In the genomic region with DNA sequence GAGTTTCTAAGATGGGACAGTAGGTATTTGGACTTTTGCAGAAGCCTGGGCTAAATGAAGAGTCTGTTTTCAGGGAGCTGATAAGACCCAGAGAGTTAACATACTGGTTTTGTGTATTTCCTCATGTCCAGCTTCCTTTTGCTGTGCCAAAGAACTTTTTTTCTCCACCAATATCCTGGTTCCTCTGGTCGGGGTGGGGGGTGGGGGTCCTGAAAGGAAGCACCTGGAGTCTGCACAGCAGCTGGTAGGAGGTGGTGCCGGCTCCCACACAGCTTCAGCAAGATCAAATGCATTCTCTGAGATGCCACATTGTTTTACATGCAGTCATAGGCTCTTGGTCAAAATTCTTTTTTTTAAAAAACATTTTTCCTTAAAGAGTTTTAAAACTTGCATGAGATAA, we compare ENCODE assay signal across 16 mouse cellular contexts.
DNase-seq lines count a peak whose midpoint lies in the region; ATAC-seq and TF ChIP-seq lines count a peak whose summit lies in the region.
"Had no signal": no experiment of that assay in that cellular context is flagged by ENCODE, and none has a peak within 500 bp of the region (broad histone marks: within the 10 kb centered on the region; RNA-seq: fewer than 3 reads in every experiment).

No protein-coding gene starts in this region.

- no peaks in the 10 kb centered on the region for H3K36me3 ChIP-seq in heart, postnatal 0 days (replicated peaks; ENCODE audit: control insufficient read depth, insufficient read depth, low read length)
- H3K36me3 ChIP-seq in midbrain, embryonic 11.5 days (ENCODE audit: control insufficient read depth, insufficient read depth, low read length), result no peaks in the 10 kb centered on the region
- no peaks in the 10 kb centered on the region for H3K36me3 ChIP-seq in midbrain, embryonic 14.5 days (ENCODE audit: control insufficient read depth, insufficient read depth, low read length)
- no peaks in the 10 kb centered on the region for H3K36me3 ChIP-seq in kidney, postnatal 0 days (ENCODE audit: insufficient read depth, low read length)
- no peaks in the 10 kb centered on the region for H3K36me3 ChIP-seq in forebrain, postnatal 0 days (ENCODE audit: insufficient read depth)
- H3K36me3 ChIP-seq: liver, embryonic 13.5 days had no signal

- no peak overlapping the region for H3K4me2 ChIP-seq in heart, postnatal 0 days (ENCODE audit: low read depth, low read length)
- H3K4me2 ChIP-seq in midbrain, embryonic 11.5 days, result no peak overlapping the region
- no peak overlapping the region for H3K4me2 ChIP-seq in midbrain, embryonic 14.5 days (ENCODE audit: low read length)
- no peak overlapping the region for H3K4me2 ChIP-seq in kidney, postnatal 0 days (ENCODE audit: low read length)
- no peak overlapping the region for H3K4me2 ChIP-seq in forebrain, postnatal 0 days (ENCODE audit: low read depth)
- H3K4me2 ChIP-seq: liver, embryonic 13.5 days had no signal

- TF ChIP-seq CTCF in heart, postnatal 0 days (IDR thresholded peaks at IDR 0.05; ENCODE audit: low read depth), result no peak
- no peak for TF ChIP-seq CTCF in kidney, postnatal 0 days (IDR thresholded peaks at IDR 0.05; ENCODE audit: low read depth)
- TF ChIP-seq CTCF in forebrain, postnatal 0 days (IDR thresholded peaks at IDR 0.05; ENCODE audit: low read depth), result no peak

- H3K4me3 ChIP-seq in heart, postnatal 0 days (ENCODE audit: low read depth, low read length), result no peak overlapping the region
- no peak overlapping the region for H3K4me3 ChIP-seq in midbrain, embryonic 11.5 days (ENCODE audit: low read depth, low read length)
- no peak overlapping the region for H3K4me3 ChIP-seq in midbrain, embryonic 14.5 days (replicated peaks; ENCODE audit: low read depth, low read length)
- no peak overlapping the region for H3K4me3 ChIP-seq in kidney, postnatal 0 days (replicated peaks; ENCODE audit: low read depth, low read length)
- H3K4me3 ChIP-seq in forebrain, postnatal 0 days (ENCODE audit: low read depth, low read length), result no peak overlapping the region
- H3K4me3 ChIP-seq: liver, embryonic 13.5 days had no signal

- H3K27me3 ChIP-seq in heart, postnatal 0 days (ENCODE audit: control insufficient read depth, insufficient read depth, low read length), result no peaks in the 10 kb centered on the region
- no peaks in the 10 kb centered on the region for H3K27me3 ChIP-seq in midbrain, embryonic 11.5 days (ENCODE audit: control insufficient read depth, insufficient read depth, low read length)
- H3K27me3 ChIP-seq in midbrain, embryonic 14.5 days (ENCODE audit: control insufficient read depth, insufficient read depth, low read length), result no peaks in the 10 kb centered on the region
- H3K27me3 ChIP-seq in kidney, postnatal 0 days (ENCODE audit: insufficient read depth, low read length), result no peaks in the 10 kb centered on the region
- no peaks in the 10 kb centered on the region for H3K27me3 ChIP-seq in forebrain, postnatal 0 days (ENCODE audit: insufficient read depth, low read length)
- H3K27me3 ChIP-seq: liver, embryonic 13.5 days had no signal

- peak; percentile 63; the same call in 1 of the 2 replicates for TF ChIP-seq EP300 in heart, postnatal 0 days (IDR thresholded peaks at IDR 0.05; ENCODE audit: low read depth)

- no peak for DNase-seq in heart, postnatal 0 days (ENCODE audit: low spot score)
- no peak for DNase-seq in heart, adult 11 months
- peak; percentile 81 for DNase-seq in midbrain, embryonic 11.5 days (ENCODE audit: low spot score, missing footprints)
- no peak for DNase-seq in midbrain, embryonic 14.5 days
- peak; percentile 52 for DNase-seq in kidney, postnatal 0 days (ENCODE audit: low spot score)
- peak; percentile 54 for DNase-seq in thymus, postnatal 14 days
- no peak for DNase-seq in forebrain, postnatal 0 days
- no peak for DNase-seq in testis, postnatal 10 days (ENCODE audit: low spot score)
- DNase-seq: adrenal gland, postnatal 25 days; cerebellum, postnatal 25 days; gastrocnemius, postnatal 10 days; heart, postnatal 14 days; liver, embryonic 13.5 days; right cerebral cortex, adult 18-20 months; spleen, adult 18-20 months had no signal

- H3K27ac ChIP-seq in heart, postnatal 0 days (ENCODE audit: low read depth), result peak overlapping the region; percentile 69
- no peak overlapping the region for H3K27ac ChIP-seq in midbrain, embryonic 11.5 days (ENCODE audit: low read depth, low read length)
- H3K27ac ChIP-seq in midbrain, embryonic 14.5 days (replicated peaks; ENCODE audit: low read depth, low read length), result no peak overlapping the region
- peak overlapping the region; percentile 37; the same call in 1 of the 2 replicates for H3K27ac ChIP-seq in kidney, postnatal 0 days
- no peak overlapping the region for H3K27ac ChIP-seq in forebrain, postnatal 0 days (ENCODE audit: low read depth, low read length)
- H3K27ac ChIP-seq: liver, embryonic 13.5 days had no signal

- no peak overlapping the region for H3K9ac ChIP-seq in heart, postnatal 0 days (replicated peaks; ENCODE audit: low read depth, low read length)
- H3K9ac ChIP-seq in midbrain, embryonic 11.5 days (ENCODE audit: low read length), result no peak overlapping the region
- H3K9ac ChIP-seq in midbrain, embryonic 14.5 days (replicated peaks; ENCODE audit: low read length), result no peak overlapping the region
- H3K9ac ChIP-seq in kidney, postnatal 0 days (ENCODE audit: low read depth, low read length), result no peak overlapping the region
- H3K9ac ChIP-seq in forebrain, postnatal 0 days, result no peak overlapping the region
- H3K9ac ChIP-seq: liver, embryonic 13.5 days had no signal

- peaks cover 21% of the 10 kb centered on the region for H3K4me1 ChIP-seq in heart, postnatal 0 days (ENCODE audit: control insufficient read depth, insufficient read depth)
- H3K4me1 ChIP-seq in midbrain, embryonic 11.5 days (ENCODE audit: control insufficient read depth, insufficient read depth, low read length), result peaks cover 3% of the 10 kb centered on the region; the same call in 1 of the 2 replicates
- 0 out of 2 replicates have a peak, but pooled peaks cover 3% of the 10 kb centered on the region for H3K4me1 ChIP-seq in midbrain, embryonic 14.5 days (ENCODE audit: control insufficient read depth, insufficient read depth, low read length)
- no peaks in the 10 kb centered on the region for H3K4me1 ChIP-seq in kidney, postnatal 0 days (replicated peaks; ENCODE audit: insufficient read depth, low read length)
- H3K4me1 ChIP-seq in forebrain, postnatal 0 days (ENCODE audit: insufficient read depth), result no peaks in the 10 kb centered on the region
- H3K4me1 ChIP-seq: liver, embryonic 13.5 days had no signal

- peak; percentile 53 for ATAC-seq in heart, postnatal 0 days (ENCODE audit: insufficient read depth, low read depth)
- no peak for ATAC-seq in midbrain, embryonic 11.5 days (ENCODE audit: low FRiP score)
- no peak for ATAC-seq in midbrain, embryonic 14.5 days (ENCODE audit: low FRiP score, low TSS enrichment)
- ATAC-seq in kidney, postnatal 0 days (replicated peaks; ENCODE audit: low FRiP score, low read depth), result no peak
- ATAC-seq in forebrain, postnatal 0 days, result no peak
- ATAC-seq: forebrain, embryonic 16.5 days had no signal

- WGBS in heart, postnatal 0 days, result 27% methylated on average over 2 of the region's 2 CpGs
- WGBS in midbrain, embryonic 11.5 days, result 39% methylated on average over 2 of the region's 2 CpGs
- 27% methylated on average over 2 of the region's 2 CpGs for WGBS in midbrain, embryonic 14.5 days
- WGBS in kidney, postnatal 0 days, result 4% methylated on average over 2 of the region's 2 CpGs
- 25% methylated on average over 2 of the region's 2 CpGs for WGBS in forebrain, postnatal 0 days

- no peaks in the 10 kb centered on the region for H3K9me3 ChIP-seq in heart, postnatal 0 days (replicated peaks; ENCODE audit: control insufficient read depth, low read length)
- H3K9me3 ChIP-seq in midbrain, embryonic 11.5 days (ENCODE audit: control insufficient read depth, low read length), result no peaks in the 10 kb centered on the region
- H3K9me3 ChIP-seq in midbrain, embryonic 14.5 days (ENCODE audit: control insufficient read depth, low read length), result no peaks in the 10 kb centered on the region
- no peaks in the 10 kb centered on the region for H3K9me3 ChIP-seq in kidney, postnatal 0 days (replicated peaks; ENCODE audit: low read length)
- H3K9me3 ChIP-seq in forebrain, postnatal 0 days (ENCODE audit: low read length), result no peaks in the 10 kb centered on the region
- H3K9me3 ChIP-seq: liver, embryonic 13.5 days had no signal

Comparison
In these comparisons a context has a peak if more than half of its experiments do, and no peak if none do; other contexts are left out.
1. DNase-seq: peak in midbrain, embryonic 11.5 days (single experiment), kidney, postnatal 0 days (single experiment) and thymus, postnatal 14 days (single experiment); none in heart, postnatal 0 days (single experiment), heart, adult 11 months (single experiment), midbrain, embryonic 14.5 days (single experiment), forebrain, postnatal 0 days (single experiment) and testis, postnatal 10 days (single experiment).
2. H3K27ac ChIP-seq: peak in heart, postnatal 0 days (single experiment) and kidney, postnatal 0 days (single experiment); none in midbrain, embryonic 11.5 days (single experiment), midbrain, embryonic 14.5 days (single experiment) and forebrain, postnatal 0 days (single experiment).